Mouse (Mus musculus) c-Kit-positive CD71-positive TER-119-negative erythroid progenitor cells, embryonic 14.5 days (primary cell): ENCODE measurements at regions not wholly inside any gene's neighbourhood (a gene's known extent, or its start where the extent isn't known, plus 50 kb on each side); places are given as distances from the start of the nearest gene placed in this dataset.
A peak's percentile ranks its signal among the peaks of the same experiment; 100 is the strongest.
"Not testable (repeated sequence)": the region's sequence is repeated elsewhere in the genome, so short reads cannot be mapped to it uniquely, and the experiment has no call there.

Experiments used
- DNase-seq: peaks from one replicate; pipeline ENCODE4 v3.0.0-alpha.2; 2013; ENCODE audit warnings: low read depth

GRCm38 (mm10) chr13:107831221-107831681 lies 213.0 kb upstream of the Smim15 start:
- DNase-seq = peak; percentile 65

- no peak for DNase-seq
These were observed 214.0 kb upstream of the Smim15 start for GRCm38 (mm10) chr13:107830281-107830680.

- DNase-seq = no peak
These were observed 214.4 kb upstream of the Smim15 start for GRCm38 (mm10) chr13:107829861-107830260.

- no peak for DNase-seq
These were observed 218.6 kb upstream of the Smim15 start for GRCm38 (mm10) chr13:107825636-107826035.

- DNase-seq = no peak
These were observed 220.9 kb upstream of the Smim15 start for GRCm38 (mm10) chr13:107823342-107823741.

- DNase-seq = no peak
These were observed 222.0 kb upstream of the Smim15 start for GRCm38 (mm10) chr13:107822198-107822597.

- no peak for DNase-seq
These were observed 230.6 kb upstream of the Smim15 start for GRCm38 (mm10) chr13:107813562-107814161.

- DNase-seq = no peak
These were observed 232.2 kb upstream of the Smim15 start for GRCm38 (mm10) chr13:107812014-107812413.

- no peak for DNase-seq
These were observed 233.4 kb upstream of the Smim15 start for GRCm38 (mm10) chr13:107810802-107811192.

GRCm38 (mm10) chr13:107810060-107810801 lies 234.0 kb upstream of the Smim15 start:
- DNase-seq = no peak

- DNase-seq = no peak
These were observed 235.3 kb upstream of the Smim15 start for GRCm38 (mm10) chr13:107808961-107809360.

- DNase-seq = no peak
These were observed 239.8 kb upstream of the Smim15 start for GRCm38 (mm10) chr13:107804418-107804817.

GRCm38 (mm10) chr13:107799199-107799945 lies 244.9 kb upstream of the Smim15 start:
- DNase-seq = no peak

- DNase-seq = no peak
These were observed 246.1 kb upstream of the Smim15 start for GRCm38 (mm10) chr13:107798144-107798543.

GRCm38 (mm10) chr13:107795516-107795915 lies 248.7 kb upstream of the Smim15 start:
- DNase-seq = no peak

GRCm38 (mm10) chr13:107791770-107792169 lies 252.5 kb upstream of the Smim15 start:
- no peak for DNase-seq

- no peak for DNase-seq
These were observed 259.3 kb upstream of the Smim15 start for GRCm38 (mm10) chr13:107784971-107785370.

GRCm38 (mm10) chr13:107781741-107782140 lies 262.5 kb upstream of the Smim15 start:
- no peak for DNase-seq

GRCm38 (mm10) chr13:107781221-107781620 lies 263.0 kb upstream of the Smim15 start:
- no peak for DNase-seq

- no peak for DNase-seq
These were observed 264.7 kb upstream of the Smim15 start for GRCm38 (mm10) chr13:107779591-107779990.

GRCm38 (mm10) chr13:107774499-107774898 lies 269.7 kb upstream of the Smim15 start:
- not testable (repeated sequence) for DNase-seq

GRCm38 (mm10) chr13:107767262-107767624 lies 277.0 kb upstream of the Smim15 start:
- no peak for DNase-seq
